17 mouse cellular contexts compared by ENCODE assay signal in the genomic region with DNA sequence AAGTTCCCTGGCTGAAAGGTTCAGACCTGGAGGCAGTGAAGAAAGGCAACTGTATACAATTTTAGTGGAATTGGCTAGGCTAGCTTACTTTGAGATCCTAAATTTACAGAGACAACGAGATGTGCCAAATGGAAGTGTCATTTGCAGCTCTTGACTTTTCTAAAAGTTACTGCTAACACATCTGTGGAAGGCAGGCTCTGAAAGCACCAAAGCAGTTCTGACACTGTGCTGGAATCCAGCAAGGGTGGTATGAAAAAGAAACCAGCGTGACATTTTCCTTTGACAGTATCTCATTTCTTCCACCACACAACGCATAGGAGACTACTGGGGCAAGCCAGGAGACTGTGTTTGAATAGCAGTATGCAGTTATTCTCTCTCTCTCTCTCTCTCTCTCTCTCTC.
DNase-seq lines count a peak whose midpoint lies in the region.
"Had no signal": no experiment of that assay in that cellular context is flagged by ENCODE, and none has a peak within 500 bp of the region (broad histone marks: within the 10 kb centered on the region; RNA-seq: fewer than 3 reads in every experiment).

No protein-coding gene starts in this region.

- peak; percentile 33 to 36 for DNase-seq in frontal cortex, adult 2 months (ENCODE audit: extremely low spot score in 1 of 2, low spot score in 1 of 2)
- no peak for DNase-seq in frontal cortex, postnatal 10 days (ENCODE audit: low spot score in 2 of 2)
- peak; percentile 13 for DNase-seq in right cerebral cortex, adult 18-20 months
- no peak for DNase-seq in right cerebral cortex, postnatal 10 days (ENCODE audit: low spot score in 2 of 2)
- DNase-seq in telencephalon, adult 2 months (ENCODE audit: low read depth, low spot score): peak; percentile 46
- no peak for DNase-seq in layer of hippocampus, adult 11-12 months (ENCODE audit: low spot score)
- DNase-seq: adrenal gland, adult 2 months; adrenal gland, postnatal 14 days; cerebellum, adult 11-12 months; cerebellum, adult 8-10 months; cerebellum, postnatal 10 days; cerebellum, postnatal 36 days; gastrocnemius, postnatal 10 days; gastrocnemius, postnatal 36 days; heart, adult 2 months; heart, postnatal 14 days; heart, postnatal 4 days had no signal

Comparison
In these comparisons a context has a peak if more than half of its experiments do, and no peak if none do; other contexts are left out.
1. DNase-seq: peak in frontal cortex, adult 2 months (2 of 2), right cerebral cortex, adult 18-20 months (single experiment) and telencephalon, adult 2 months (single experiment); none in frontal cortex, postnatal 10 days (0 of 2), right cerebral cortex, postnatal 10 days (0 of 2) and layer of hippocampus, adult 11-12 months (single experiment).